Mouse (Mus musculus): ENCODE measurements around the gene Washc3. TPM values are rescaled to one million over a fixed set of nuclear protein-coding genes. Genes with fewer than 3 reads are reported as not detected.

Gene Washc3
- polyA plus RNA-seq, 1 experiment = 42.2 TPM

GRCm38 (mm10) chr10:88225421-88225820 is 24.5 kb downstream of the Washc3 start:
- no peaks in the 10 kb centered on the region for H3K36me3 ChIP-seq (ENCODE audit: control insufficient read depth, insufficient read depth)
- no peaks in the 10 kb centered on the region for H3K79me2 ChIP-seq (ENCODE audit: control insufficient read depth, insufficient read depth)
- H3ac ChIP-seq (ENCODE audit: control insufficient read depth, insufficient read length) = no peak overlapping the region
- no peak overlapping the region for H3K4me2 ChIP-seq (ENCODE audit: low read depth)
- TF ChIP-seq POLR2AphosphoS2 (IDR thresholded peaks at IDR 0.05; ENCODE audit: insufficient read length, low read depth) (no peak), SRF (IDR thresholded peaks at IDR 0.05; ENCODE audit: control insufficient read depth, insufficient read length, low read depth) (no peak), USF1 (IDR thresholded peaks at IDR 0.05; ENCODE audit: low read depth) (no peak), MYOG (IDR thresholded peaks at IDR 0.05; ENCODE audit: control insufficient read depth in 1 of 3, insufficient read depth in 1 of 3, insufficient read length in 2 of 3, low read depth in 2 of 3) (no peak), MAX (IDR thresholded peaks at IDR 0.05; ENCODE audit: low read depth) (no peak), MYOD1 (IDR thresholded peaks at IDR 0.05; ENCODE audit: control insufficient read depth in 1 of 3, insufficient read length in 2 of 3, low read depth in 2 of 3) (no peak), E2F4 (IDR thresholded peaks at IDR 0.05; ENCODE audit: insufficient read depth) (no peak), REST (IDR thresholded peaks at IDR 0.05; ENCODE audit: insufficient read depth, insufficient read length) (no peak), TCF3 (IDR thresholded peaks at IDR 0.05; ENCODE audit: insufficient read length, low read depth) (no peak), TCF12 (IDR thresholded peaks at IDR 0.05; ENCODE audit: insufficient read depth, poor library complexity, severe bottlenecking) (no peak), CEBPB (IDR thresholded peaks at IDR 0.05; ENCODE audit: insufficient read depth, poor library complexity, severe bottlenecking) (no peak), POLR2A (IDR thresholded peaks at IDR 0.05; ENCODE audit: insufficient read length, low read depth) (no peak)
- H3K4me3 ChIP-seq = no peak overlapping the region
- H3K27me3 ChIP-seq (ENCODE audit: control insufficient read depth, insufficient read depth, insufficient read length) = no peaks in the 10 kb centered on the region

- H3K36me3 ChIP-seq (ENCODE audit: control insufficient read depth, insufficient read depth) = no peaks in the 10 kb centered on the region
- H3K27me3 ChIP-seq (ENCODE audit: control insufficient read depth, insufficient read depth, insufficient read length) = no peaks in the 10 kb centered on the region
- H3ac ChIP-seq (ENCODE audit: control insufficient read depth, insufficient read length) = no peak overlapping the region
- TF ChIP-seq CEBPB (IDR thresholded peaks at IDR 0.05; ENCODE audit: insufficient read depth, poor library complexity, severe bottlenecking) = no peak
- no peak for TF ChIP-seq TCF3 (IDR thresholded peaks at IDR 0.05; ENCODE audit: insufficient read length, low read depth)
- no peak for TF ChIP-seq TCF12 (IDR thresholded peaks at IDR 0.05; ENCODE audit: insufficient read depth, poor library complexity, severe bottlenecking)
- no peak for TF ChIP-seq MYOD1 (IDR thresholded peaks at IDR 0.05; ENCODE audit: control insufficient read depth in 1 of 3, insufficient read length in 2 of 3, low read depth in 2 of 3)
- no peak for TF ChIP-seq MYOG (IDR thresholded peaks at IDR 0.05; ENCODE audit: control insufficient read depth in 1 of 3, insufficient read depth in 1 of 3, insufficient read length in 2 of 3, low read depth in 2 of 3)
- no peak for TF ChIP-seq POLR2AphosphoS2 (IDR thresholded peaks at IDR 0.05; ENCODE audit: insufficient read length, low read depth)
- TF ChIP-seq E2F4 (IDR thresholded peaks at IDR 0.05; ENCODE audit: insufficient read depth) = no peak
- no peak for TF ChIP-seq REST (IDR thresholded peaks at IDR 0.05; ENCODE audit: insufficient read depth, insufficient read length)
- no peak for TF ChIP-seq MAX (IDR thresholded peaks at IDR 0.05; ENCODE audit: low read depth)
- TF ChIP-seq USF1 (IDR thresholded peaks at IDR 0.05; ENCODE audit: low read depth) = no peak
- TF ChIP-seq POLR2A (IDR thresholded peaks at IDR 0.05; ENCODE audit: insufficient read length, low read depth) = no peak
- TF ChIP-seq SRF (IDR thresholded peaks at IDR 0.05; ENCODE audit: control insufficient read depth, insufficient read length, low read depth) = no peak
- H3K4me2 ChIP-seq (ENCODE audit: low read depth) = no peak overlapping the region
- H3K4me3 ChIP-seq = no peak overlapping the region
- H3K79me2 ChIP-seq (ENCODE audit: control insufficient read depth, insufficient read depth) = no peaks in the 10 kb centered on the region
Observed at GRCm38 (mm10) chr10:88227962-88228361, 27.1 kb downstream of the Washc3 start.

GRCm38 (mm10) chr10:88228521-88229017 is 27.7 kb downstream of the Washc3 start:
- no peak overlapping the region for H3ac ChIP-seq (ENCODE audit: control insufficient read depth, insufficient read length)
- no peak overlapping the region for H3K4me3 ChIP-seq
- TF ChIP-seq POLR2A (IDR thresholded peaks at IDR 0.05; ENCODE audit: insufficient read length, low read depth) = no peak
- no peak for TF ChIP-seq E2F4 (IDR thresholded peaks at IDR 0.05; ENCODE audit: insufficient read depth)
- no peak for TF ChIP-seq TCF3 (IDR thresholded peaks at IDR 0.05; ENCODE audit: insufficient read length, low read depth)
- no peak for TF ChIP-seq CEBPB (IDR thresholded peaks at IDR 0.05; ENCODE audit: insufficient read depth, poor library complexity, severe bottlenecking)
- no peak for TF ChIP-seq MYOD1 (IDR thresholded peaks at IDR 0.05; ENCODE audit: control insufficient read depth in 1 of 3, insufficient read length in 2 of 3, low read depth in 2 of 3)
- TF ChIP-seq USF1 (IDR thresholded peaks at IDR 0.05; ENCODE audit: low read depth) = no peak
- no peak for TF ChIP-seq POLR2AphosphoS2 (IDR thresholded peaks at IDR 0.05; ENCODE audit: insufficient read length, low read depth)
- TF ChIP-seq MYOG (IDR thresholded peaks at IDR 0.05; ENCODE audit: control insufficient read depth in 1 of 3, insufficient read depth in 1 of 3, insufficient read length in 2 of 3, low read depth in 2 of 3) = no peak
- TF ChIP-seq REST (IDR thresholded peaks at IDR 0.05; ENCODE audit: insufficient read depth, insufficient read length) = no peak
- TF ChIP-seq SRF (IDR thresholded peaks at IDR 0.05; ENCODE audit: control insufficient read depth, insufficient read length, low read depth) = no peak
- TF ChIP-seq TCF12 (IDR thresholded peaks at IDR 0.05; ENCODE audit: insufficient read depth, poor library complexity, severe bottlenecking) = no peak
- TF ChIP-seq MAX (IDR thresholded peaks at IDR 0.05; ENCODE audit: low read depth) = no peak
- no peaks in the 10 kb centered on the region for H3K27me3 ChIP-seq (ENCODE audit: control insufficient read depth, insufficient read depth, insufficient read length)
- H3K4me2 ChIP-seq (ENCODE audit: low read depth) = no peak overlapping the region
- H3K36me3 ChIP-seq (ENCODE audit: control insufficient read depth, insufficient read depth) = no peaks in the 10 kb centered on the region
- H3K79me2 ChIP-seq (ENCODE audit: control insufficient read depth, insufficient read depth) = no peaks in the 10 kb centered on the region

- Histone ChIP-seq H3K27me3 (ENCODE audit: control insufficient read depth, insufficient read depth, insufficient read length) (no peaks in the 10 kb centered on the region), H3K4me3 (no peak overlapping the region), H3K79me2 (ENCODE audit: control insufficient read depth, insufficient read depth) (no peaks in the 10 kb centered on the region), H3ac (ENCODE audit: control insufficient read depth, insufficient read length) (no peak overlapping the region), H3K4me2 (ENCODE audit: low read depth) (no peak overlapping the region), H3K36me3 (ENCODE audit: control insufficient read depth, insufficient read depth) (peaks cover 6% of the 10 kb centered on the region)
- no peak for TF ChIP-seq SRF (IDR thresholded peaks at IDR 0.05; ENCODE audit: control insufficient read depth, insufficient read length, low read depth)
- no peak for TF ChIP-seq CEBPB (IDR thresholded peaks at IDR 0.05; ENCODE audit: insufficient read depth, poor library complexity, severe bottlenecking)
- TF ChIP-seq TCF12 (IDR thresholded peaks at IDR 0.05; ENCODE audit: insufficient read depth, poor library complexity, severe bottlenecking) = no peak
- TF ChIP-seq MYOG (IDR thresholded peaks at IDR 0.05; ENCODE audit: control insufficient read depth in 1 of 3, insufficient read depth in 1 of 3, insufficient read length in 2 of 3, low read depth in 2 of 3) = no peak
- TF ChIP-seq USF1 (IDR thresholded peaks at IDR 0.05; ENCODE audit: low read depth) = no peak
- TF ChIP-seq E2F4 (IDR thresholded peaks at IDR 0.05; ENCODE audit: insufficient read depth) = no peak
- no peak for TF ChIP-seq REST (IDR thresholded peaks at IDR 0.05; ENCODE audit: insufficient read depth, insufficient read length)
- TF ChIP-seq MYOD1 (IDR thresholded peaks at IDR 0.05; ENCODE audit: control insufficient read depth in 1 of 3, insufficient read length in 2 of 3, low read depth in 2 of 3) = no peak
Observed at GRCm38 (mm10) chr10:88231671-88232070, 30.8 kb downstream of the Washc3 start.

All from myocyte (in vitro differentiated cells).